Mouse (Mus musculus): Measurements from ENCODE around the gene Pum2. TPM values are rescaled to one million over a fixed set of nuclear protein-coding genes. Genes with fewer than 3 reads are reported as not detected.

The Pum2 gene
- total and polyA plus RNA-seq, 2 experiments from 2014 or later = 35.3 to 117 TPM

DNA sequence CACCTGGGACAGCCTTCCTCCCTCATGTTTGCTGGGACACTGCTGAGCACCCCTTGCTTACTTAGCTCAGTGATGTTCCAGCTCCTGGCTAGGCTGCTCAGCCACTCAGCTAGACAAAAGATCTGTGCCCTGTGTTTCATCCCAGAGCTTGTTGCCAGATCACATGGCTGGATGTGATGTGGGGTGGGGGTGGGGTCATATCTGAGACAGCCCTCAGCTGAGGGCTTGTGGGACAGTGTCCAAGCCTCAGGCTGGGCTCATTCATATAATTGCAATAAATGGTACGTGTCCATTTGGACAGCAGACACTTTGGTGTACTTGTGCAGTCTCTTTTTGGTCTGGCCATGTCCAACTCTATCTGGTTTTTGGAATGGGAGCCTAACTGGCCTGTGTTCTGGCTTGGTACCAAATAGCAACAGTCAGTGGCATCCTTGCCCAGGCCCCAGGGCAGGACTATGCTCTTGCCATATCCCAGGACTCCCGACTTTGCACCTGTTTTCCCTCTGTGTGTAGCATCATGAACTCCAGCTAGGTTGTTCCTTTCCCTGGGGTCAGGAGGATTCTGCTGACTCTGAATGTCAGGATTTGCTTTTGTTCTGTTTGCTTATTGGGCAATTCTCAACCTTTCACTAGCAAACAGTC, 119.6 kb downstream of the Pum2 start:
- peak; percentile 18 for DNase-seq (ENCODE audit: low spot score)
- no peak overlapping the region for H3K4me3 ChIP-seq (ENCODE audit: low read depth, low read length)
- peaks cover 8% of the 10 kb centered on the region; the same call in 1 of the 2 replicates for H3K36me3 ChIP-seq (ENCODE audit: insufficient read depth, low read length)
- TF ChIP-seq CTCF (IDR thresholded peaks at IDR 0.05) = no peak
- H3K27ac ChIP-seq (ENCODE audit: low read depth, low read length) = no peak overlapping the region
- H3K9ac ChIP-seq (replicated peaks; ENCODE audit: low read length, poor library complexity, severe bottlenecking) = no peak overlapping the region
- 82% methylated on average over 2 of the region's 2 CpGs for WGBS
- no peaks in the 10 kb centered on the region; the same call in 1 of the 2 replicates for H3K9me3 ChIP-seq (ENCODE audit: low read length)
- no peak overlapping the region for H3K4me2 ChIP-seq (ENCODE audit: low read depth, low read length, poor library complexity, severe bottlenecking)
- H3K4me1 ChIP-seq (ENCODE audit: insufficient read depth, low read length) = no peaks in the 10 kb centered on the region
- no peak; the same call in 1 of the 2 replicates for ATAC-seq (ENCODE audit: low FRiP score)
- no peaks in the 10 kb centered on the region for H3K27me3 ChIP-seq (ENCODE audit: insufficient read depth, low read length)

DNA sequence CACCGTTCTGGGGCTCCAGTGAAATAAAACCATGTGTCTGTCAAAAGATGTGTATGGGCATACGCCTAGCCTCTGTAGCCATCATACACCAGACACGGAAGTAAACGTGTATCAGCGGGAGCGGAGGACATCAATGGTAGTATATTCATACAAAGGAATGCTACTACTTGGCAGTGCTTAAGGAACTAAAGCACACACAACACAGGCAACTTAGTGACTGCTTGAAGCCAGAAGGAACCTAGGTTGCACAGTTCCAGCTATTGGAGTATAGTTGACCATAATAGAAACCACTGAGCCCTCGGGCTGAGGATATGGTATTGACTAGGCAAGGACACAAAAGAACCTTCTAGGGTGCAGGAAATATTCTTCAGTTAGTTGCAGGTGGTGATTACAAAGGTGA, 124.0 kb downstream of the Pum2 start:
- no peak for ATAC-seq (ENCODE audit: low FRiP score)
- WGBS = 95% methylated on average over 7 of the region's 7 CpGs
- Histone ChIP-seq H3K4me2 (ENCODE audit: low read depth, low read length, poor library complexity, severe bottlenecking) (no peak overlapping the region), H3K4me1 (ENCODE audit: insufficient read depth, low read length) (no peaks in the 10 kb centered on the region), H3K9me3 (ENCODE audit: low read length) (no peaks in the 10 kb centered on the region; the same call in 1 of the 2 replicates), H3K27me3 (ENCODE audit: insufficient read depth, low read length) (no peaks in the 10 kb centered on the region), H3K9ac (replicated peaks; ENCODE audit: low read length, poor library complexity, severe bottlenecking) (no peak overlapping the region), H3K36me3 (ENCODE audit: insufficient read depth, low read length) (no peaks in the 10 kb centered on the region), H3K27ac (ENCODE audit: low read depth, low read length) (no peak overlapping the region), H3K4me3 (ENCODE audit: low read depth, low read length) (no peak overlapping the region)
- no peak for DNase-seq (ENCODE audit: low spot score)
- TF ChIP-seq CTCF (IDR thresholded peaks at IDR 0.05) = no peak

DNA sequence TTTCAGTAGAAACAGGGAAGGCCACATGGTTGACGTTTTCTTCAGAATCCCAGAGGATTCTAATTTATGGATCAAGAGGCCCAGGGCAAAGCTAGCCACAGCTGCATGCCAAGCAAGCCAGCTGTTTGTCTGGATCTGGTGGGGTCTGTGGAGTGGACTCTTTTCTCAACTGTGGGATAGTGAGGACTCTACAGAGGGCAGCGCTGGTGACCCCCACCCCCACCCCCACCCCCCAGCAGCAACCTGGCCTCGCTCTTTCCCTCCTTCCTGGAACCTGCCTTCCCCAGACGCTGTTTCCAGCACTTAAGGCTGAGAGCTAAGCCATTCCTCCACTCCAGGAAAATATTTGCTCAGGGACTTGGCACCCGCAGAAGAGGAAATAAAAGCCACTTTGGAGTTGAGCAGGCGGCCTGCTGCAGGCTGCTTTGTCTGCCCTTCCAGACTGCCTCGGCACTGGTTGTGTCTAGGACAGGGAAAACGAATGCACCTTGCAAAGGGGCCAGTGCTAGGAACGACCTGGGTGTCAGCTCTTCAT, 124.6 kb downstream of the Pum2 start:
- TF ChIP-seq CTCF (IDR thresholded peaks at IDR 0.05) = no peak
- 60% methylated on average over 9 of the region's 9 CpGs for WGBS

More for the DNA sequence above, 124.6 kb downstream of the Pum2 start:
- H3K4me3 ChIP-seq (ENCODE audit: low read depth, low read length) = no peak overlapping the region
- no peak overlapping the region for H3K4me2 ChIP-seq (ENCODE audit: low read depth, low read length, poor library complexity, severe bottlenecking)
- H3K9ac ChIP-seq (replicated peaks; ENCODE audit: low read length, poor library complexity, severe bottlenecking) = no peak overlapping the region
- H3K36me3 ChIP-seq (ENCODE audit: insufficient read depth, low read length) = no peaks in the 10 kb centered on the region
- DNase-seq (ENCODE audit: low spot score) = no peak
- ATAC-seq (ENCODE audit: low FRiP score) = no peak
- H3K4me1 ChIP-seq (ENCODE audit: insufficient read depth, low read length) = no peaks in the 10 kb centered on the region
- no peak overlapping the region for H3K27ac ChIP-seq (ENCODE audit: low read depth, low read length)
- H3K27me3 ChIP-seq (ENCODE audit: insufficient read depth, low read length) = no peaks in the 10 kb centered on the region
- no peaks in the 10 kb centered on the region; the same call in 1 of the 2 replicates for H3K9me3 ChIP-seq (ENCODE audit: low read length)

Other genes with a start within 250 kb of the Pum2 start
- gene Rhob, start 174.1 kb upstream of the Pum2 start, total RNA-seq (2014; rRNA removed) = 323 and 329 TPM in 2 replicates
- gene Rhob, start 174.1 kb upstream of the Pum2 start, polyA plus RNA-seq (2015; fragmentation: Nextera tagmentation; extraction: Ambion mirVana) = 74.1 and 75.1 TPM in 2 replicates
- not detected in 2 replicates for gene Slc7a15, start 75.1 kb upstream of the Pum2 start, total RNA-seq (2014; rRNA removed)
- gene Slc7a15, start 75.1 kb upstream of the Pum2 start, polyA plus RNA-seq (2015; fragmentation: Nextera tagmentation; extraction: Ambion mirVana) = not detected in 2 replicates
- gene Sdc1, start 97.2 kb downstream of the Pum2 start, total RNA-seq (2014; rRNA removed) = 16.2 and 21.1 TPM in 2 replicates
- 11.7 and 12.3 TPM in 2 replicates for gene Sdc1, start 97.2 kb downstream of the Pum2 start, polyA plus RNA-seq (2015; fragmentation: Nextera tagmentation; extraction: Ambion mirVana)
- gene Laptm4a, start 247.5 kb downstream of the Pum2 start, total RNA-seq (2014; rRNA removed) = 165 and 177 TPM in 2 replicates
- gene Laptm4a, start 247.5 kb downstream of the Pum2 start, polyA plus RNA-seq (2015; fragmentation: Nextera tagmentation; extraction: Ambion mirVana) = 225 TPM in 2 replicates